ENCODE assay signal across 16 mouse cellular contexts in genomic region chr6:52635395-52635794, GRCm38 (mm10).
"Had no signal": no experiment of that assay in that cellular context is flagged by ENCODE, and none has a peak within 500 bp of the region (broad histone marks: within the 10 kb centered on the region; RNA-seq: fewer than 3 reads in every experiment).

No protein-coding gene starts in this region.

- DNase-seq: heart, postnatal 10 days; heart, postnatal 14 days; heart, postnatal 36 days; heart, postnatal 4 days; kidney, adult 11 months; kidney, adult 18-20 months; kidney, adult 2 months; kidney, adult 8-10 months; kidney, adult 9 months; kidney, postnatal 10 days; kidney, postnatal 14 days; kidney, postnatal 25 days; kidney, postnatal 36 days; kidney, postnatal 4 days; layer of hippocampus, adult 9-11 months; layer of hippocampus, postnatal 36 days had no signal
